Mouse (Mus musculus) bone marrow macrophage, adult 2 months (primary cell): Measurements from ENCODE around the gene Abcc4.
"Not testable (repeated sequence)": the region's sequence is repeated elsewhere in the genome, so short reads cannot be mapped to it uniquely, and the experiment has no call there.

Experiments used
- CTCF ChIP-seq: IDR thresholded peaks from 2 replicates; pipeline ENCODE4 v1.5.1; 2012; ENCODE audit warnings: low read depth, mild to moderate bottlenecking, low read length, moderate library complexity
- POLR2A ChIP-seq: IDR thresholded peaks from 2 replicates; pipeline ENCODE4 v1.6.1; 2012; ENCODE audit warnings: mild to moderate bottlenecking, low read depth, low read length, borderline replicate concordance

GRCm38 (mm10) chr14:118672931-118673330 lies 33.1 kb downstream of the Abcc4 start:
- TF ChIP-seq CTCF, POLR2A: not testable (repeated sequence)
